Mouse (Mus musculus) kidney, postnatal 10 days (tissue): ENCODE measurements at regions not wholly inside any gene's neighbourhood (a gene's known extent, or its start where the extent isn't known, plus 50 kb on each side); places are given as distances from the start of the nearest gene placed in this dataset.

Experiments
- DNase-seq: peaks from one replicate; pipeline ENCODE4 v3.0.0; 2021; ENCODE audit warnings: mixed read lengths

GRCm38 (mm10) chrX:166718075-166718474 lies 132.6 kb upstream of the Egfl6 start:
- DNase-seq: no peak

- no peak for DNase-seq
Measured at GRCm38 (mm10) chrX:166709306-166709705, 123.8 kb upstream of the Egfl6 start.

- DNase-seq: no peak
Measured at GRCm38 (mm10) chrX:166708106-166708505, 122.6 kb upstream of the Egfl6 start.

DNA sequence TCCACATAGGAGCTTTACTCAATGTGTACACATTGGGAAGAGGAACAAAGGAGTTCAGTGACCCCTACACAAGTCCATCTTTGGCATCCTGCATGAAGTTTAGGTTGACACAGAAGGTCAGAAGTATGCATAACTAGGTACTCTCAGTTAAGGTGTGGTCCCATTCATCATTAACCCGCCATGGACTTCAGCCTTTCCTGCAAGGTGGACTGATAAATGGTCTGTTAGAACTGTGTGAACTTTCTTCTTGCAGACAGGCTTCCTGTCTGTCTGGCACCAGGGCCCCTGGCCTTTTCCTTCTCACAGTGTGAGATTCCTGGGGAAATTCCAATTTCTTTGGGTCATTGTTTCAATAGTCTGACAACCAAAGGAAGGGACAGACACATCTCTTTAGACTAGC lies 121.5 kb upstream of the Egfl6 start:
- DNase-seq: peak; percentile 15

DNA sequence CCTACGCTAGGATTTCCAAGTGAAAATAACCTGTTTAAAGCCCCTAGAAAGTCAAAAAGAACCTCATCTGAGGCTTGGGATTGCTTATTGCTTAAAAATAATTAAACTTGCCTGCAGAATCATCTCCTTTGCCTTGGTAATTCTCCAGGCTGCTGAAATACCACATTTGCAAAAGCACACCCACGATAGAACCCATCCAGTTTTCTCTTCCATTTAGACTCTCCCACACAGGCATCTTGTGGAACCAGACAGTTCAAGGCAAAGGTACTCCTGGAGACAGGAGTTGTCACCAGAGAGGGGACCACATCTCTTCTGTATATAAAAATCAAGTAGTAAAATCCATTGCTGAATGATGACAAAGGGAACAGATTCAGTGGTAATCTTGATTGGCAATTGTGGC lies 118.8 kb upstream of the Egfl6 start:
- no peak for DNase-seq

- no peak for DNase-seq
Measured at GRCm38 (mm10) chrX:166694219-166694618, 108.7 kb upstream of the Egfl6 start.

GRCm38 (mm10) chrX:166688779-166689178 lies 103.3 kb upstream of the Egfl6 start:
- no peak for DNase-seq

GRCm38 (mm10) chrX:166673404-166673803 lies 87.9 kb upstream of the Egfl6 start:
- DNase-seq: no peak

DNA sequence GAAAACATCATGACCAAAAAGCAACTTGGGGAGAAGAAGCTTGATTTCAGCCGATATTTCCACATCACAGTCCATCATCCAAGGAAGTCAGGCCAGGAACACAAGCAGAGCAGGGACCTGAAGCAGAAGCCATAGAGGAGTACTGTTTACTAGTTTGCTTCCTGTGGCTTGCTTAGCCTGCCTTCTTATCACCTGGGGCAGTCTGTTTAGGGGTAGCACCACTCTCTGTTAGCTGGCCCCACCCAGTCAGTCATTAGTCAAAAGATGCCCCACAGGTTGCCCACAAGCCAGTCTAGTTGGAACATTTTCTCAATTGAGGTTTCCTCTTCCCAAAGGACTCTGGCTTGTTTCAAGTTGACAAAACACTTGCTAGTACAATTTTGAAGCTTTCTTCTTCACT lies 87.1 kb upstream of the Egfl6 start:
- no peak for DNase-seq

GRCm38 (mm10) chrX:166671853-166672252 lies 86.3 kb upstream of the Egfl6 start:
- no peak for DNase-seq

DNA sequence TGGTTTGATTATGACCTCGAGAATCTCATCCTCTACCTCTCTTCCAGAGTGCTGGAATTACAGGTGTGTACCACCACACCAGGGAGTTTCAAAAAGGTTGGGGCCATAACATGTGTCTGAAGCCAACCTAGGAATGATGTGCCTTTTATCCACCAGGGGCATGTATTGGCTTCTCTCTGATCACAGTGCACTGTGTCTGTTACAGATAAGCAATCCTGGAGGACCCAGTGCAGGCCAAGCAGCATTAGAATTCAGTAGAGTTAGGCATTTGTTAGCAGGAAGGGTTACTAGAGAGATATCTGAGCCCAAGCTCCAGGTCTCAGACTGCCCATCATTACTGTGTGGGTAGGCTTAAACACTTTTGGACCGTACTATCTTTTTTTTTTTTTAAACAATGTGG lies 80.8 kb upstream of the Egfl6 start:
- DNase-seq: no peak

DNA sequence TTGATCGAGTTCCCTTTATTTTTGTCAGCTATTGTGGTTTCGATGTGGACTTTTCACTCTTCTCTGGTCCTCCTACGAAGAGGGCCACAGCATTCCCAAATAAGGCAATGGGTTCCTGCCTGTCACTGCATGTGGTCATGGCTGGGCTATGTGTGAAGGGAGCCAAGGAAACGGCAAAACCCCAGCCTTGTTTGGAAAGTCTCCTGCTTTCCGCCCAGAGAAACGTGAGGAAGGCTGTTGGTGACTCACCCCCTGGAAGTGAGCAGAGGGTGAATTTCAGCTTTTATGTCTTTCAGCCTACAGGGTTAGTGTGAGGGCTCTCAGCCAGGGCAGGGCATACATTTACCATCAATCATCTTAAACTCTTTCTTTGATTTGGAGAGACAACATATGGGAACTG lies 76.3 kb upstream of the Egfl6 start:
- DNase-seq: peak; percentile 59

- DNase-seq: peak; percentile 83
Measured at GRCm38 (mm10) chrX:166661043-166661718, 75.7 kb upstream of the Egfl6 start.

DNA sequence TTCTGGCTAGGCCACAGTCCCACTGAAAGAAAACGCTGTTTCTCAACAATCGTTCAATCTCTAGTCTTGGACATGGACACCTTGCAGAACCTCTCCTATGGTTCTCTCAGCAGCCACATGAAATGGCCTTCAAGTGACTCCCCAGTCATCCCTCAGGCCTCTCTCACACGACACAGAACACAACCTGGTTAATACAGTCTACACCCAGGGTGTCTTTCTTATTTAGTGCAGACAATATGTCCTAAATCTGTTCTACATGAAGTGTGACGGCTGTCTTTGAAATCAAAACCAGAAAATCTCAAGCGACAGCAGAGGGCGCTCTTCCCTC lies 75.2 kb upstream of the Egfl6 start:
- no peak for DNase-seq

- peak; percentile 32 for DNase-seq
Measured at GRCm38 (mm10) chrX:166652400-166652799, 66.9 kb upstream of the Egfl6 start.

DNA sequence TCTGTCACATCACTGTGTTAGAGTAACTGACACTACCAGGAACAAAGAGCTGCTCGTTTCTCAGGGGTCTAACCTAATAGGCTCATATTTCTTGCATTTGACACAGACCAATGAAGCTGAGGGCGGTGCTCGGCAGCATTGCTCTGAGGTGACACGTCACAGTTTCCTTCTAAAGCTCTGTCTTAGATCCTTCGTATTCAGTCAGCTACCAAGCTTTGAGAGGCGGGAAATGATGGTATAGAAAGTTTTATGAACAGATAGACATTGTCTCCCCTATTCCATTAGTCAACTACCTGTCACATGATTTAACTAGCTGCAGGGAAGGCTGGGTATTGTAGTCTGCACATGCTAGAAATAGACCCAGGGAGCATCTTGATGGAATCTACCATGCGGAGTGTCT lies 60.2 kb upstream of the Egfl6 start:
- no peak for DNase-seq

DNA sequence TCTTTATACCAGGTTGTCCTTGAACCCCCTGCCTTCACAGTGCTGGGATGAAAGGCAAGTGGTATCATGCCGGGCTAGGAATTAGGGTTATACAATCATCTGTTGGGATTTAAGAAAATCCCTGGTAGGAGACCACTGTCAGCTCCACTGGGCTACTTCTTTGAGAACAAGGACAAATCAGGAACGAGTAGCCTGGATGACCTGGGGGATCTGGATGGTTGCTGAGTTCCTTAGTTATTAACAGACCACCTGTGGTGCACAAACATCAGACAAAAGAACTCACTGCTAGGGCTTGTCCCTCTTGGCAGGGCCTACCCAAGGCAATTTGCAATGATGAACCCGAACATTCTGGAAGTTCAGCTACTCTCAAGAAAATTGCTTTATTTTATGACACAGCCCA lies 55.7 kb upstream of the Egfl6 start:
- DNase-seq: no peak

DNA sequence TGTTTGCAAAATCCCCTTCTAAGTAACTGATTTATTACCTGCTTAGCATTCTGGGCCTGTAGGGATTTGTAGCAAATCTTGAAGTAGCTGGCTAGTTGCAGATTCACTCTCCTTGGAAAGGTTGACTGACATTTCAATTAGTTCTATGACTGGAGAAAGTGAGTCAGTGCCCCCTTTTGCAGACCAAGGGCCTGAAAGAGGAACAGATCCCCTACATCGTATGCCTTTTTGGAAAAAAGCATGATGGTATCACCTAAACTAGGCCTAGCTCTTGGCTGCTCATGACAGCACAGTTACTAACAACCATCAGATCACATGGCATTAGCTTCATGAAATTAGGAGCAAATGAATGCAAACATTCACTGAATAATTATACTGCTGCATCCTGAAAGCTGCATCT lies 54.7 kb upstream of the Egfl6 start:
- no peak for DNase-seq
